Mouse (Mus musculus) liver, adult (tissue): Measurements from ENCODE around the gene A930018P22Rik.

Experiments
- GATA4 ChIP-seq: IDR thresholded peaks from 2 replicates; pipeline ENCODE4 v1.6.1; 2014; ENCODE audit warnings: mild to moderate bottlenecking, low read length; ENCODE audit not compliant: insufficient replicate concordance

A930018P22Rik gene

DNA sequence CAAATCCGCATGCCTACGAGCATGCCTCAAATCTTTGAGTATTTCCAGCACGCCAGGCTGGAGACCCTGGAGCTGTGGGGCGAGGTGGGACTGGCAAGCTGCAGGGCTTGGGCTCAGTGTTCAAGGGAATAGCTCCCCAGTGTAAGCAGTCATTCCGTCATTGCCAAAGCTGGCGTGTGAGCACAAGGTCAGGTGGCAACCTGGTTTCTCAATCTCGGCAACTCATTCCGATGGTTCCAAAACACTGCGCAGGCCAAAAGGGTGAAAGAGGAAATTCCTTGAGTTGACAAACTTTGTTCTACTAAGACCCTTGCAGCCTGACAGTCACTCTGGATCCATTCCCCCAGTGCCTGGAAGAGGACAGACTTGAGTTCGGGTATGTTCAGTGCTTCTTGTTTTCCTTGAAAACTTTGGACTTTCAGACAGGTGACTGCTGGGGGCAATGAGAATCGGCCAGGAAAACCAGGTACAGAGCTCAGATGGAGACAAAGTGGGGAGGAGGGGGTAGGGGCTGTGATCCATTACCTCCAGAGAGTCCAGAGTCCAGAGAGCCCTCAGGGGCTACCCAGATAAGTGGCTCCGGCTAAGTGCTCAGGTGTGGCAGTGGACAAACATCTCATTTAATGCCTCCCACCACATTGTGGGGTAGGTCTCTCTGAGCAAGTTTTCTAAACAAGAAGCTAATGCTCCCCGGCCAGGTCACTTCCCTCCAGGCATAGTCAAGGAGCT, 6.4 kb downstream of the A930018P22Rik start:
- no peak for TF ChIP-seq GATA4

DNA sequence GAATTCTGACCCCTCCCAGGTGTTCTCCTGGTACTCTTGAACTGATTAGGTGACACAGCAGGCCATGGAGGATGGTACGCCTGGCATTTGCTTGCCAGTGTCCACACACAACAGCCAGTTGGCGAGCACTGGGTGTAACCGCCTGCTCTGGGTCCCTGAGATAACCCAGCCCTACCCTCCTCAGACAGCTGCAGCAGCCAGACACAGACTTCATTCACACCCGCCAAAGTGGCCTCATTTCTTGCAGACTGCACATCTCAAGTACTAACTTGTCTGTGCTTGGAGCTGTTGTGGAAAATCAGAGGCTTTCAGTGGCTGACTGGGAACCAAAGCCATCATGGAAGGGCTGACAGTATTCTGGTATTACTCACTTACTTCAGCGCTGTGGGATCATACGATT, 7.6 kb downstream of the A930018P22Rik start:
- TF ChIP-seq GATA4: peak; percentile 20; the same call in 1 of the 2 replicates

DNA sequence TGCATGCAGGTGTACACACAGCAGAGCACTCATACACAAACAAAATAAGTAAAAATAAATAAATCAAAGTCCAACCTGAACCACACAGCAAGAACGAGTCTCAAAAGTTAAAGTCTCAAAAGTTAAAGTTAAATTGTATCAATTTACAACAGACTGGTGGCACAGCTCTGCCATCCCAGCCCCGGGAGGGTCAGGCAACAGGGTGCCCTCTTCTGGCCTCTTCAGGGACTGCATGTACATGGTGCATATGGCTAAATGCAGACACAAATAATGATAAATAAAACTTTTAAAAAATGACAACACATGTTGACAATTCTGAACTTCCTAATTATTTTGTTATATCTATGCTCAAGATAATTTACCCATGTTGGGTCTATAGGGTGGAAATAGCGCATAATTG, 8.4 kb downstream of the A930018P22Rik start:
- TF ChIP-seq GATA4: no peak

DNA sequence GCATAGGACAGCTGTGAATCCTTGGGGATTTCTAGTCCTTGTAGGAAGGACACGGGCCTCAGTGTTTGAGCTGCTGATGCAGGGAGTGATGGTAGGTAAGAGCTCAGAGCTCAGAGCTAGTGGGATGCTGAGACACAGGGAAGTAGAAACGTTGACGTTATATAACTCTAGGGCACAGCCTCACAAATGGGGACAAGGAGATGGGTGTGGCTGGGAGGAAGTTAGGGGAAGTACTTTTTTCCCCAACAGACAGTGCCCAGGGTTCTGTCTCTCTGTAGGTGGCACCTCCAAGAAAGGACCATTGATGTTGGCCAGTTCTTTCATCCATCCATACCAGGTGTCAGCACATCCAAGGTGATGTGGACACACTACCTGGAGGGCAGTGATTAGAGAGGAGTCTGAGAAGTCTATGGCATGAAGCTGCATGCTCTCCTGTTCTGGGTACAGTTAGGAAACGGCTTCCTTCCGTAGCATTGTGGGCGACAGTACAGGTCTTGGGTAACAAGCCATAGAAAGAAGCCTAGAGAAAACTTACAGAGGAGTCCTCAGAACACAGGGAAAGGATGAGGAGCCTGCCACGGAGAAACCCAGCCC, 9.8 kb downstream of the A930018P22Rik start:
- TF ChIP-seq GATA4: no peak

DNA sequence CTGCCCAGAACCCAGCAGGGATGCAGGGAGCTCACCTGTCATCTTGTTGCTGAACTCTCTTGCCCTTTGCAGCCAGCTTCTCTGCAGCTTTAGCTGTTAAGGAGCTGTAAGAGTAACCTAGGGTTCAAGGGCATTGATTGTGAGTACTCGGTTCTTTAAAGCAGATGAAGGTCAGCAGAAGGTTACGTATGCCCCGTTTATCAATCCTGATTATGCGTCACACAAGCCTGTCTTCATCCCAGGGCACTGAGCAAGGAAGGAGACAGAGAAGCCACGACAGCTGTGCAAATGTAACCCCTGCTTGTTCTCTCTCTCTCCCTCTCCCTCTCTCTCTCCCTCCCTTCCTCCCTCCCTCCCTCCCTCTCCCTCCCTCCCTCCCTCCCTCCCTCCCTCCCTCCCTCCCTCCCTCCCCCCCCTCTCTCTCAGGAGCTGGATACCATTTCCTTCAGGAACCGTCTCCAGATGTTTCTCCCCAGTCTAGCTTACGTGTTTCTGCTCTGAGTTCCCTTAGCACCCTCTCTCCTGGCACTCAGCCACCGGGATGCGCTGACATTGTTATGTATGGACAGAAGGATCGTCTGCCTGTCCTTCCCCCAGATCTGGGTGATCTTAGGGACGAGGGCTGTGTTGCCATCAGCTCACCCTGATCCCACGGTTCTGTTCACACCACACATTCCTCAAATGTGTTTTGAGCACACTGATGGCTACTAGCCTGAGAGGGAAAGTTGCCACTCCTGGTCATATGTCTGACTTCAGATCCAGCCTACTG, 10.7 kb downstream of the A930018P22Rik start:
- no peak for TF ChIP-seq GATA4

DNA sequence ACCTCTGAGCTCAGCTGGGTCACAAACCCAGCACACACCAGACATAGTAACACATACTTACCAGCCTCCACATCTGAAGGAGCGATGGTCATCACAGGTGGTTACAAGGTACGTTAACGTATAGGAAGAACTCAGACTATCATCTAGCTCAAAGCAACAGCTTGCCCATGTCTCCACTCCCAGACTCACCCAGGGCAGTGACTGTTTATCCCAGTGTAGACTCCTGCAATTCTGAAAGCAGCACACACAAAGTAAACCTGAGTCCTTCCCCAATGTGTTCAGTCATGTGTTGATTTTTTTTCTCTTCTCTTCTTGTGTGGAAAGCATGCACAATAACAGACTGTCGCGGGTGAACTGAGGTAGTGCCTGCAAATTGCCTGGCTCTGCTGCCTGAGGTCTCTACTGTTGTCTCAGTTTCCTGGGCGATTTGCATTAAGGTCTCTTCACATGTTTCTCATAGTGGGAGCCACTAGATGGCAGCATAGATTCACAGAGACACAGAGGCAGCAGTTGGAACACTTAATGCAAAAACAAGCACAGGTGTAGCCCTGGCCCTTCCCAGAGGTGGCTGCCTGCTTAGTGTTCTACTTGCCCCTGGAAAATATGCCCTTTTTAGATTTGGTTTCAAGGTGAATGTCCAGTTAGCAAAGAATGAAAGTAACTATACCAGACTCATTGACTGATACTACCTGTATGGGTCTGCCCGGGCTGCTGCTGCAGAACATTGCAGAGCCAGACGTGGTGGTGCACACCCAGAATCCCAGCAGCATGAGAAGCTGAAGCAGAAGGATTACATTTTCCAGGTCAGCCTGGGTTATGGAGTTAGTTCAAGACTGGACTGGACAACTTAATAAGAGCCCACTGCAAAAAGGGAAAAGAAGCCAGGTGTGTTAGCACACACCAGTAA, 11.8 kb downstream of the A930018P22Rik start:
- TF ChIP-seq GATA4: no peak

DNA sequence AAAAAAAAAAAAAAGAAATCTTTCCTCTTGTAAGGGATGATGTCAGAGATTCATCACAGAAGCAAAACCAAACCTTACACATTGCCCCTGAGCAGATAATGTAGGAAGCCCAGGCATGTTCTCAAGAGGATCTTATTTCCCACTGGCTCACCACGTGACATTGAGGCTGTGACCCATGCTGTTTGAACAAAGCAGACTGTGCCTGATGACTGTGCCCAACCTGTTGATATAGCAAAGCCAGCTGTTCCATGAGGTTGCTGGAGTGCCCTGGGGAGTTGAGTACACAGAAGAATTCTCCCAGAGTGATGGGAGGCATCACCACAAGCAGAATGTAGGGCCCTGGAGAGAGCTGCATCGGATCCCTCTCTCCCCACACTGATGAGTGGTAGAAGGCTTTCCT, 13.4 kb downstream of the A930018P22Rik start:
- TF ChIP-seq GATA4: no peak

DNA sequence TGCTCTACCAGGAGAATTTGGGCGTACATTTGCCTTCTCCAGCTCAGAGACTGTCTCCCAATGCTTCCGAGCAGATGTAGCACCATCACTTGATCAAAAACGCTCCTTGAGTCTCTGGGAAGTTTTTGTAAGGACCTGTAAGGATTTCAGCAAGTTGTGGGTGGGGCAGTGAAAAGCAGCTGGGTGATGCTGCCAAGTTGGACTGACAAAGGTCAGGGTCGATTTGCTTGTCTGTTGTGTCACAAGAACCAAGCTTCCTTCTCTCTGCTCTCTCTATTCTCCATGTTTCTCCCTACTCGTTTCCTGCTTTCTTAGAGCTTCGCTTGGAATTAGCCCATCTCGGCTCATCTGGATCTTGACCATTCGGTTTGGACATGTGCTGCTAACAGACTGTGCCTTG, 19.6 kb downstream of the A930018P22Rik start:
- TF ChIP-seq GATA4: no peak

DNA sequence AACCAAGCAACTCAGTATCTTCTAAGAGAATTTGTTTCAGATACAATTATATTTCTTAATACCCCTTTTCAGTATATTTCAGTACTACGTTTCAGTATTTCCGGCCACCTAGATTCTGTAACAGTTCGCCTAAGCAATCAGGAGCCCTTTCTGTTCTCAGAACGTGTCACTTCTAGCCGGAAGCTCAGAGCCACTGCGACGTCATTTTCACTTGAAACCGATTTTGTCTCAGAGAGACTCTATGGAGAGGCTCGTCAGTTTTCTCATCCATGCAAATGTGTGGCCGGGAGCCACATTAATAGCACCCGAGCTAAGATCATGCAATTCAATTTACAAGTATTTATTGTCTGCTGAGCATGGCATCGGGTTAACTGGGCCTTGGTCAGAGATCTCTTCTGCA, 21.4 kb downstream of the A930018P22Rik start:
- no peak for TF ChIP-seq GATA4

DNA sequence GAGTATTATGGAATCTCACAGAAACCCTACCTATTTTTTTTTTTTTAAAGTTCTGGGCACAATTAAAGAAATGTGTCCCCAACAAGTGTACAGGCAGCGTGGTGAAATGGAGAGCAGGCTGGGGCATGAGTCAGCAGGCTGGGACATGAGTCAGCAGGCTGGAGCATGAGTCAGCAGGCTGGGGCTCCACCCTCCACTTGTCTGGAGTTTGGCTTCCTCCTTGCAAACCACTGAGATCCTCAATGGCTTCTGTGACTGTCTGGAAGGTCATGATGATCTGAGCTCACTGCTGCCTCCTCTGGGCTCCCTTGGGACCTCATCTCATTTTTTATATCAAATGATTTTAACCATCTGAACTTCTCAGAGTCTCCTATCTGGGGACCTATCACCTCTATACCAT, 23.4 kb downstream of the A930018P22Rik start:
- TF ChIP-seq GATA4: no peak

DNA sequence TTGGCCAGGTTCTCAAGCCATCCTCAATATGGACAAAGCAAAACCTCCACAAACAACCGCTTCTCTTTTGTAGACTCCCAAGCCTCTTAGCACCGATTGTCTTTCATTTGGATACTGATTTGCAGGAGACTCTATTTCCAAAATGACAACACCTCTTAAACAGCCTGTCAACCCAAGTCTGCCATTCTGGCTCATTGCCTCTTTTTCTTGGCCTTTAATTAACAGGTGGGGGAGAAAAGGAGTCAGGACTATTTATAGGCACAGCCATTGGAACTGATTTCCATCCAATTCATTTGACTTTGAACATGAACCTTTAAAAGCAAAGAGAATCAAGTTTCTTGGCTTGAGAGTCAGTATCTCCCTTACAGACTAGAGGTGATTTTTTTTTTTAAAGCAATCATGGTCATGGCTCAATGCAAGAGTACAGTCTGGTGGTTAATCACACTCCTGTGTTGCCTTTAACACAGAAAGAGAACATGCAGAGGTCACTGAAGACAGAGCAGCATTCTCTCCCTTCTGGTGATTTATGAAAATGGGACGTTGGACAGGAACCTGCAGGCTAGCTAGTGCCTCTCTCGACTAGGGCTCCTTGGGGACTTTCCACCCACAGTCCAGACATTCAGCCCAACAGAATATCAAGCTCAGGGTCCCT, 25.5 kb downstream of the A930018P22Rik start:
- TF ChIP-seq GATA4: no peak

DNA sequence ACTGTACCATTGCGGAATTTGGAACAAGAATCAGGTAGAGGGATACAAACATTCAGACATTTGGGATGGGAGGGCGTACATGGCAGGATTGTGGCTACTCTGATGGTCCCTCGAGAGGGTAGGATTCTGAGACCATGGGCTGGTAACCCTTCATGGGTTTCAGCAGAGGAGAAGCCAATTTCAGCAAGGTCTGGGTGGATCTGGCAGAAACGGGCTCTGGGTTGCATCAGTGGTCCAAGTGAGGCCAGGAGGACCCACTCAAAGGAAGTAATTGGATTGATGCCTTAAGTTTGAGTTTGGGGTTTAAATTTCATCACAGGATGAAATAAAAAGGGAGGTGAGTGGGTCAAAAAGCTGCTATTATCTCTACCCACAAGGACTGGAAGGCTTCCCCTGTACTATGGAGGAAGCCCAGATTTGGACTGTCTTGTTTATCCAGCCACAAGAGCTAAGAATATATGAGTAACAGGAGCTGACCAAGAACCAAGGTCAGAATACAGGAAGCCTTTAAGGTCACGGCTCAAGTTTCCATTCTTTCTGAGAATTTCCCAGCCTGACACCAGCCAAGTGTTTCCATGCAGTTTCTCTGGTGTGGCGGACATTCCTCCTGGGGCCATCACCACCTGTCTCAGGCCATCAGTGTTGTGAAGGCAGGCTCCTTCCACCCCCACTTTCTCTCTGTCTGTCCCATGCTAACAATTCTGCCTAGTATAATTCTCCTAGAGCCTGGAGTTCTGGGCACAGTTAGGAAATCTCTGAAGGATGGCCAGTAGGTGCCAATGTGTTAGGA, 28.2 kb downstream of the A930018P22Rik start:
- TF ChIP-seq GATA4: no peak

DNA sequence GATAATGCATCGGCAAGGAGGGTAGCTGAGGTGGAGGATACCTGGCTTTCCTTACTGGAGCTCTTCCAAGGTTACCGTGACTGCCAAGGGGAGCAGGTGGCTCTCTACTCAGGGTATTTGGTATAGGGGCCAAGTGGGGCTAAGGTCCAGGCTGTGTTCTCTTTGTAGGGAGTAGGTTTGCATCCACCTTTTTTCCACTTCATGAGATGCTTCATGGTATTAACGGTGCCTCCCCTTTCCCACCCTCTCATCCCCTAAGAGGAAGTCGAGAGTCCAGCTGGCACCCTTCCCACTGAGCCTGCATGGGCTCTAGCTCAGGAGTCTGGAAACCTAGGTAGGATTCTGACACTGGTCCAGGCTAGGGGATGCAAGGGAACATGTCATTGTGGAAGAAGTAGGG, 30.8 kb downstream of the A930018P22Rik start:
- no peak for TF ChIP-seq GATA4

DNA sequence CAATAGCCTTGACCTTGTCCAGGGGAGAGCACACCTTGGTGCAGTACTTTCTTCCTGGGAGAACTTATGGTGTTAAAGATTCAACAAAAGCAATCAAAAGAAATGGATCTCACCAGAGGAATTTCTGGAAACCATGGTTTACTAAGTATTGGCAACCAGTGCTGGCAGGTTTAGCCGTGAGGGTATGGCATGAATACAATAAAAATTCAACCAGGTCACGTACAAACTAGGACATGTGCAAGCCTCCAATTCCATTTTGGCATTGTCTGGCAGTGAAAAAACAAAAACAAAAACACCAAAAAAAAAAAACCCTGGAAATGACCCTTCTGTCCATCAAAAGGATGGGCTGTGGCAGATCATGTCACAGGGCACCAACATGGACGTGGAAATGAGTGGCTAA, 31.3 kb downstream of the A930018P22Rik start:
- no peak for TF ChIP-seq GATA4
